9 mouse cellular contexts compared by ENCODE assay signal in genomic region chr1:188980050-188980449, GRCm38 (mm10). TPM values are rescaled to one million over a fixed set of nuclear protein-coding genes. Genes with fewer than 3 reads are reported as not detected.
DNase-seq lines count a peak whose midpoint lies in the region; ATAC-seq and TF ChIP-seq lines count a peak whose summit lies in the region.
"Had no signal": no experiment of that assay in that cellular context is flagged by ENCODE, and none has a peak within 500 bp of the region (broad histone marks: within the 10 kb centered on the region; RNA-seq: fewer than 3 reads in every experiment).

No protein-coding gene starts in this region.

- no peak overlapping the region for H3K4me3 ChIP-seq in midbrain, embryonic 12.5 days
- H3K4me3 ChIP-seq in midbrain, embryonic 15.5 days: no peak overlapping the region
- H3K4me3 ChIP-seq in lung, embryonic 14.5 days (ENCODE audit: low read depth, low read length): no peak overlapping the region
- H3K4me3 ChIP-seq: myocyte had no signal

- H3K9me3 ChIP-seq in midbrain, embryonic 12.5 days: no peaks in the 10 kb centered on the region
- no peaks in the 10 kb centered on the region for H3K9me3 ChIP-seq in midbrain, embryonic 15.5 days
- H3K9me3 ChIP-seq in lung, embryonic 14.5 days (ENCODE audit: low read depth, low read length): no peaks in the 10 kb centered on the region

- no peaks in the 10 kb centered on the region for H3K4me1 ChIP-seq in midbrain, embryonic 12.5 days
- H3K4me1 ChIP-seq in midbrain, embryonic 15.5 days: no peaks in the 10 kb centered on the region
- no peaks in the 10 kb centered on the region for H3K4me1 ChIP-seq in lung, embryonic 14.5 days (ENCODE audit: insufficient read depth)

- H3K27me3 ChIP-seq in midbrain, embryonic 12.5 days: no peaks in the 10 kb centered on the region
- H3K27me3 ChIP-seq in midbrain, embryonic 15.5 days (replicated peaks): no peaks in the 10 kb centered on the region
- no peaks in the 10 kb centered on the region for H3K27me3 ChIP-seq in lung, embryonic 14.5 days (ENCODE audit: insufficient read depth, low read length)

- peak; percentile 84 for TF ChIP-seq CTCF in lung, embryonic 14.5 days (IDR thresholded peaks at IDR 0.05; ENCODE audit: low read depth)

- H3K9ac ChIP-seq in midbrain, embryonic 12.5 days (replicated peaks): no peak overlapping the region
- no peak overlapping the region for H3K9ac ChIP-seq in midbrain, embryonic 15.5 days
- no peak overlapping the region for H3K9ac ChIP-seq in lung, embryonic 14.5 days

- peak; percentile 40 for DNase-seq in adipocyte (ENCODE audit: low spot score)
- DNase-seq in cerebellum, postnatal 4 days (ENCODE audit: low spot score in 2 of 2): peak; percentile 42 to 64
- DNase-seq in heart, adult 9 months (ENCODE audit: low spot score in 2 of 2): peak; percentile 8 to 15
- peak; percentile 63 for DNase-seq in layer of hippocampus, adult 11-12 months (ENCODE audit: low spot score)
- peak; percentile 81 for DNase-seq in lung, embryonic 14.5 days
- DNase-seq in spleen, postnatal 10 days (ENCODE audit: low spot score in 2 of 2): peak; percentile 52 to 76

- H3K27ac ChIP-seq in midbrain, embryonic 12.5 days (replicated peaks): no peak overlapping the region
- H3K27ac ChIP-seq in midbrain, embryonic 15.5 days: no peak overlapping the region
- no peak overlapping the region for H3K27ac ChIP-seq in lung, embryonic 14.5 days (ENCODE audit: low read depth)

- peaks cover 83% of the 10 kb centered on the region for H3K36me3 ChIP-seq in midbrain, embryonic 12.5 days
- H3K36me3 ChIP-seq in midbrain, embryonic 15.5 days (replicated peaks): peaks cover 33% of the 10 kb centered on the region
- H3K36me3 ChIP-seq in lung, embryonic 14.5 days (ENCODE audit: insufficient read depth): peaks cover 85% of the 10 kb centered on the region

- ATAC-seq in midbrain, embryonic 12.5 days (ENCODE audit: low FRiP score, low read depth): 0 out of 2 replicates have a peak, but pooled peaks have one; percentile 41
- no peak for ATAC-seq in midbrain, embryonic 15.5 days (replicated peaks)
- ATAC-seq in lung, embryonic 14.5 days (ENCODE audit: insufficient read depth): 0 out of 2 replicates have a peak, but pooled peaks have one; percentile 62

- 36% methylated on average over 3 of the region's 3 CpGs for WGBS in midbrain, embryonic 12.5 days
- 25% methylated on average over 3 of the region's 3 CpGs for WGBS in midbrain, embryonic 15.5 days
- 7% methylated on average over 3 of the region's 3 CpGs for WGBS in lung, embryonic 14.5 days

- no peak overlapping the region for H3K4me2 ChIP-seq in midbrain, embryonic 12.5 days (replicated peaks)
- no peak overlapping the region for H3K4me2 ChIP-seq in midbrain, embryonic 15.5 days
- no peak overlapping the region for H3K4me2 ChIP-seq in lung, embryonic 14.5 days

RNA-seq across cellular contexts. Expression of gene Kctd3, which starts 27.6 kb away (rescaled TPM):
- polyA plus RNA-seq in midbrain, embryonic 12.5 days (2016; fragmentation: Nextera tagmentation; extraction: Ambion mirVana): 41.1 and 43.9 TPM in 2 replicates
- polyA plus RNA-seq in midbrain, embryonic 15.5 days (2015; fragmentation: Nextera tagmentation; extraction: Ambion mirVana): 51.5 and 54.5 TPM in 2 replicates
- 38.7 and 45.9 TPM in 2 replicates for polyA plus RNA-seq in lung, embryonic 14.5 days (2014; fragmentation: Nextera tagmentation; extraction: Ambion mirVana)

Comparison
In these comparisons a context has a peak if more than half of its experiments do, and no peak if none do; other contexts are left out.
1. DNase-seq: peak in every context shown above with its lines; median percentile 81 in lung, embryonic 14.5 days; 64 in spleen, postnatal 10 days; 63 in layer of hippocampus, adult 11-12 months; 53 in cerebellum, postnatal 4 days; 40 in adipocyte; 12 in heart, adult 9 months.